Mouse (Mus musculus) liver, embryonic 13.5 days (tissue): ENCODE data around the gene Agap2. TPM values are rescaled to one million over a fixed set of nuclear protein-coding genes. Genes with fewer than 3 reads are reported as not detected.
"Not testable (repeated sequence)": the region's sequence is repeated elsewhere in the genome, so short reads cannot be mapped to it uniquely, and the experiment has no call there.

Experiments
- ATAC-seq: fragments of 200-750 bp; cut with Nextera tagmentation; 2 replicates; pipeline ENCODE4 v1.8.0; 2017; ENCODE audit warnings: low read depth, mild to moderate bottlenecking, moderate number of reproducible peaks, moderate library complexity
- DNase-seq: peaks from one replicate; pipeline ENCODE4 v3.0.0; 2022
- H3K27ac ChIP-seq: fragments of 300-500 bp; sonication (generic); 2 replicates; pipeline ENCODE4 v1.5.1; 2015; ENCODE audit warnings: moderate library complexity, mild to moderate bottlenecking, inconsistent platforms
- H3K27me3 ChIP-seq: fragments of 300-500 bp; sonication (generic); 2 replicates; pipeline ENCODE4 v1.6.1; 2015; ENCODE audit warnings: mild to moderate bottlenecking, inconsistent platforms
- H3K36me3 ChIP-seq: fragments of 300-500 bp; sonication (generic); 2 replicates; pipeline ENCODE4 v1.6.1; 2015; ENCODE audit warnings: mild to moderate bottlenecking, inconsistent platforms
- H3K4me1 ChIP-seq: fragments of 300-500 bp; sonication (generic); replicated peaks from 2 replicates; pipeline ENCODE4 v1.6.1; 2015; ENCODE audit warnings: inconsistent platforms
- H3K4me2 ChIP-seq: fragments of 300-500 bp; sonication (generic); 2 replicates; pipeline ENCODE4 v1.6.1; 2015; ENCODE audit warnings: inconsistent platforms, mild to moderate bottlenecking, moderate library complexity
- H3K4me3 ChIP-seq: fragments of 300-500 bp; sonication (generic); replicated peaks from 2 replicates; pipeline ENCODE4 v1.5.1; 2015; ENCODE audit warnings: mild to moderate bottlenecking, inconsistent platforms
- H3K9ac ChIP-seq: fragments of 300-500 bp; sonication (generic); 2 replicates; pipeline ENCODE4 v1.6.1; 2015; ENCODE audit warnings: mild to moderate bottlenecking, inconsistent platforms
- H3K9me3 ChIP-seq: fragments of 300-500 bp; sonication (generic); replicated peaks from 2 replicates; pipeline ENCODE4 v1.6.1; 2016; ENCODE audit warnings: inconsistent platforms
- WGBS: fragments of 180-500 bp; shearing (Covaris S2); methylation state at CpG from one replicate; pipeline ENCODE4 v1.1.7; 2015; ENCODE audit not compliant: insufficient replicate concordance; 5-methylcytosine and 5-hydroxymethylcytosine counted together
- polyA plus RNA-seq: library from polyadenylated mRNA; unstranded; fragments of >200 nt; fragmentation: Nextera tagmentation; extraction: Ambion mirVana; gene quantifications from 2 replicates; pipeline ENCODE4 v1.2.1, GENCODE M21; 2015

The Agap2 gene
- polyA plus RNA-seq, 1 experiment from 2014 or later = 0.41 TPM

GRCm38 (mm10) chr10:127059968-127060916 is 14.8 kb upstream of the Agap2 start, which contains the start of gene March9:
Gene March9 (minus strand): TSS chr10:127060184.
- Histone ChIP-seq H3K4me2 (peak within 1 kb of the TSS; percentile 89), H3K27me3 (peaks cover 74% of the 10 kb centered on the region), H3K27ac (no peak within 1 kb of the TSS), H3K4me3 (peak within 1 kb of the TSS; percentile 67), H3K4me1 (peaks cover 51% of the 10 kb centered on the region), H3K36me3 (peaks cover 8% of the 10 kb centered on the region), H3K9ac (peak within 1 kb of the TSS; percentile 63), H3K9me3 (no peaks in the 10 kb centered on the region)
- peak; percentile 11; the same call in 1 of the 2 replicates for ATAC-seq
- 2% methylated on average over 62 of the region's 72 CpGs for WGBS
- DNase-seq = peak; percentile 54

GRCm38 (mm10) chr10:127061085-127061484 is 14.0 kb upstream of the Agap2 start:
- peaks cover 17% of the 10 kb centered on the region for H3K36me3 ChIP-seq

GRCm38 (mm10) chr10:127061513-127061912 is 13.6 kb upstream of the Agap2 start:
- ATAC-seq (no peak), DNase-seq (no peak)
- no peak overlapping the region for H3K27ac ChIP-seq
- H3K36me3 ChIP-seq = peaks cover 21% of the 10 kb centered on the region
- no peak overlapping the region for H3K4me3 ChIP-seq
- H3K9ac ChIP-seq = no peak overlapping the region
- 64% methylated on average over 2 of the region's 2 CpGs for WGBS
- peaks cover 63% of the 10 kb centered on the region for H3K4me1 ChIP-seq
- peaks cover 62% of the 10 kb centered on the region for H3K27me3 ChIP-seq
- H3K9me3 ChIP-seq = no peaks in the 10 kb centered on the region
- no peak overlapping the region for H3K4me2 ChIP-seq

More at GRCm38 (mm10) chr10:127061085-127061484, 14.0 kb upstream of the Agap2 start:
- Histone ChIP-seq H3K4me2 (no peak overlapping the region), H3K27me3 (peaks cover 66% of the 10 kb centered on the region), H3K27ac (no peak overlapping the region), H3K9me3 (no peaks in the 10 kb centered on the region), H3K4me3 (no peak overlapping the region), H3K9ac (no peak overlapping the region), H3K4me1 (peaks cover 59% of the 10 kb centered on the region)
- no peak for ATAC-seq
- 48% methylated on average over 5 of the region's 5 CpGs for WGBS
- no peak for DNase-seq

DNA sequence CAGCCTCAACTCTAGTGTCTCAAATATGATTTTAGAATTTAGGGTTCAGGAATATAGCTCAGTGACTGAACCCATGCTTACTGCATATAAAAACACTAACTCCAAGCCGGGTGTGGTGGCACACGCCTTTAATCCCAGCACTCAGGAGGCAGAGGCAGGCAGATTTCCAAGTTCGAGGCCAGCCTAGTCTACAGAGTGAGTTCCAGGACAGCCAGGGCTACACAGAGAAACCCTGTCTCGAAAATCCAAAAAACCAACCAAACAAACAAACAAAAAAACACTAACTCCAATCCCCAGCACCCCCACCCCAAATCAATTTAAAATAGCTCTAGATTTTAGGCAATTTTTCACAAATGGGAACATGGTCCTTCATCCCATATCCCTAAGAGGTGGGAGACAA is 13.0 kb upstream of the Agap2 start:
- not testable (repeated sequence) for H3K9ac ChIP-seq, H3K4me2 ChIP-seq, H3K27ac ChIP-seq, H3K9me3 ChIP-seq, DNase-seq, H3K4me3 ChIP-seq, ATAC-seq
- 67% methylated on average over 4 of the region's 4 CpGs for WGBS
- H3K36me3 ChIP-seq = peaks cover 27% of the 10 kb centered on the region
- H3K27me3 ChIP-seq = peaks cover 57% of the 10 kb centered on the region
- peaks cover 69% of the 10 kb centered on the region for H3K4me1 ChIP-seq

GRCm38 (mm10) chr10:127062503-127062902 is 12.6 kb upstream of the Agap2 start:
- peak overlapping the region; percentile 95 for H3K4me2 ChIP-seq
- H3K27me3 ChIP-seq = peaks cover 53% of the 10 kb centered on the region
- H3K27ac ChIP-seq = no peak overlapping the region
- DNase-seq (no peak), ATAC-seq (no peak)
- 0 out of 2 replicates have a peak overlapping the region, but pooled peaks have one; percentile 80 for H3K4me3 ChIP-seq
- H3K4me1 ChIP-seq = peaks cover 73% of the 10 kb centered on the region
- H3K36me3 ChIP-seq = peaks cover 31% of the 10 kb centered on the region
- H3K9me3 ChIP-seq = no peaks in the 10 kb centered on the region
- 58% methylated on average over 5 of the region's 5 CpGs for WGBS
- no peak overlapping the region for H3K9ac ChIP-seq

GRCm38 (mm10) chr10:127063239-127063872 is 11.7 kb upstream of the Agap2 start, which contains the start of gene Cdk4:
Gene Cdk4 (plus strand): TSS chr10:127063534.
- Histone ChIP-seq H3K9me3 (no peaks in the 10 kb centered on the region), H3K27me3 (peaks cover 44% of the 10 kb centered on the region), H3K36me3 (peaks cover 39% of the 10 kb centered on the region), H3K9ac (peak within 1 kb of the TSS; percentile 91), H3K4me3 (peak within 1 kb of the TSS; percentile 80), H3K27ac (peak within 1 kb of the TSS; percentile 78), H3K4me1 (peaks cover 81% of the 10 kb centered on the region), H3K4me2 (peak within 1 kb of the TSS; percentile 95)
- peak; percentile 87 for ATAC-seq
- WGBS = 0% methylated on average over 46 of the region's 46 CpGs
- peak; percentile 94 for DNase-seq

GRCm38 (mm10) chr10:127063913-127064870 is 10.9 kb upstream of the Agap2 start:
- peak overlapping the region; percentile 91 for H3K9ac ChIP-seq
- peak overlapping the region; percentile 95 for H3K4me2 ChIP-seq
- no peaks in the 10 kb centered on the region for H3K9me3 ChIP-seq
- peak overlapping the region; percentile 78 for H3K27ac ChIP-seq
- peaks cover 36% of the 10 kb centered on the region for H3K27me3 ChIP-seq
- DNase-seq (no peak), ATAC-seq (peak; percentile 2)
- H3K4me3 ChIP-seq = peak overlapping the region; percentile 80
- H3K4me1 ChIP-seq = peaks cover 82% of the 10 kb centered on the region
- WGBS = 11% methylated on average over 36 of the region's 37 CpGs
- peaks cover 39% of the 10 kb centered on the region for H3K36me3 ChIP-seq

DNA sequence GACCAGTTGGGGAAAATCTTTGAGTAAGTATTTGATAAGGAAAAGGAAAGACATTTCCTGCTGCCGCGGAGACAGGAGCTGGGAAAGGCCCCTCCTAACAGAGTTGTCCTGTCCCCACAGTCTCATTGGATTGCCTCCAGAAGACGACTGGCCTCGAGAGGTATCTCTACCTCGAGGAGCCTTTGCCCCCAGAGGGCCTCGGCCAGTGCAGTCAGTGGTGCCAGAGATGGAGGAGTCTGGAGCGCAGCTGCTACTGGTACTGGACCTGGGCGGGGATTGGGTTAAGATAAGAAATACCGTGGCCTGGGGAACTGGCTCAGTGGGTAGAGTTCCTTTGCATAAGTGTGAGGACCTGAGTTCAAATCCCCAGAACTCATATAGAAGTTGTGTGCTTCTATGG is 9.1 kb upstream of the Agap2 start:
- no peak for ATAC-seq
- WGBS = 49% methylated on average over 9 of the region's 9 CpGs
- Histone ChIP-seq H3K9ac (peak overlapping the region; percentile 8; the same call in 1 of the 2 replicates), H3K4me2 (no peak overlapping the region), H3K27me3 (peaks cover 18% of the 10 kb centered on the region), H3K27ac (no peak overlapping the region), H3K4me3 (no peak overlapping the region), H3K9me3 (no peaks in the 10 kb centered on the region), H3K36me3 (peaks cover 39% of the 10 kb centered on the region), H3K4me1 (peaks cover 81% of the 10 kb centered on the region)
- DNase-seq = no peak

DNA sequence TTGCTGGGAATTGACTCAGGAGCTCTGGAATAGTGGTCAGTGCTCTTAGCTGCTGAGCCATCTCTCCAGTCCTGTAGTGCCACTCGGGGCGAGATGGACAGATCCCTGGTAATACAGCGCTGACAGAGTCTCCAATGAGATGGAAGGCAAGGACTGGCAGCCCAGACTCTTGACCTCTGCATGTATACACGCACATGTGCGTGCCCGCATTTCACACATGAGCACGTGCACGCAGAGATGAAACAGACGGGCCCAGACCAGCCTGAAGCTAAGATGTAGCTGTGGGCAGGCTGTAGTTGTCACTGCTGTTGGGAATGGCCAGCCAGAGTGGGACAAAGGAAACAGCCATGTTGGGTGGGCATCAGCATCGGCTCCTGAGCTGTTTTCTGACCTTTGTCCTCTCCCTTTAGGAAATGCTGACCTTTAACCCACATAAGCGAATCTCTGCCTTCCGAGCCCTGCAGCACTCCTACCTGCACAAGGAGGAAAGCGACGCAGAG is 8.5 kb upstream of the Agap2 start:
- Histone ChIP-seq H3K4me1 (peaks cover 86% of the 10 kb centered on the region), H3K36me3 (peaks cover 39% of the 10 kb centered on the region), H3K9me3 (no peaks in the 10 kb centered on the region), H3K27ac (peak overlapping the region; percentile 45), H3K4me3 (no peak overlapping the region), H3K4me2 (no peak overlapping the region), H3K9ac (0 out of 2 replicates have a peak overlapping the region, but pooled peaks have one; percentile 5), H3K27me3 (peaks cover 12% of the 10 kb centered on the region)
- WGBS = 84% methylated on average over 14 of the region's 14 CpGs
- ATAC-seq = no peak
- no peak for DNase-seq

- no peaks in the 10 kb centered on the region for H3K27me3 ChIP-seq
- peak overlapping the region; percentile 77 for H3K27ac ChIP-seq
- no peak for ATAC-seq
- peak overlapping the region; percentile 79 for H3K9ac ChIP-seq
- no peaks in the 10 kb centered on the region for H3K9me3 ChIP-seq
- H3K4me2 ChIP-seq = peak overlapping the region; percentile 89
- WGBS = 39% methylated on average over 9 of the region's 9 CpGs
- H3K4me3 ChIP-seq = peak overlapping the region; percentile 73
- peaks cover 75% of the 10 kb centered on the region for H3K4me1 ChIP-seq
- no peak for DNase-seq
- peaks cover 39% of the 10 kb centered on the region for H3K36me3 ChIP-seq
Observed at GRCm38 (mm10) chr10:127068360-127069038, 6.6 kb upstream of the Agap2 start.
